Mouse (Mus musculus): ENCODE measurements around the gene Gm21985. TPM values are rescaled to one million over a fixed set of nuclear protein-coding genes. Genes with fewer than 3 reads are reported as not detected.

Gene Gm21985
- polyA plus RNA-seq (2017; shearing (Covaris generic)): not detected

DNA sequence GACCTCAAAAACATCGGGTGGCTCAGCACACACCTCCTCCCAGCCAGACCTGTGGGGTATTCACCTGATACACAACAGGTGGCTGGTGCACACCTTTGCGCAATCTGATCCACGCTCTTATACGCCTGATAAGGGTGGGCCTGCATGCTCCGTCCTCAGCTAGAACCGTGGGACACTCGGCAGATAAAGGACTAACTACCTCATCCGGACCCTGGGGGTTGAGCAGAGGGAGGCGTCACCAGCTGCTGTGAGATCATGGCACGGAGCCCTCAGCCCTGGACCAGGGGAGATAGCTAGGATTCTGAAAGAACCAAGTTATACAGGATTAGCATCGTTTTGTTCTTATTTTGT is at the start of gene Gm21985:
Gm21985 (plus strand) TSS at position 73 of the 351 bp plus-strand sequence.

DNA sequence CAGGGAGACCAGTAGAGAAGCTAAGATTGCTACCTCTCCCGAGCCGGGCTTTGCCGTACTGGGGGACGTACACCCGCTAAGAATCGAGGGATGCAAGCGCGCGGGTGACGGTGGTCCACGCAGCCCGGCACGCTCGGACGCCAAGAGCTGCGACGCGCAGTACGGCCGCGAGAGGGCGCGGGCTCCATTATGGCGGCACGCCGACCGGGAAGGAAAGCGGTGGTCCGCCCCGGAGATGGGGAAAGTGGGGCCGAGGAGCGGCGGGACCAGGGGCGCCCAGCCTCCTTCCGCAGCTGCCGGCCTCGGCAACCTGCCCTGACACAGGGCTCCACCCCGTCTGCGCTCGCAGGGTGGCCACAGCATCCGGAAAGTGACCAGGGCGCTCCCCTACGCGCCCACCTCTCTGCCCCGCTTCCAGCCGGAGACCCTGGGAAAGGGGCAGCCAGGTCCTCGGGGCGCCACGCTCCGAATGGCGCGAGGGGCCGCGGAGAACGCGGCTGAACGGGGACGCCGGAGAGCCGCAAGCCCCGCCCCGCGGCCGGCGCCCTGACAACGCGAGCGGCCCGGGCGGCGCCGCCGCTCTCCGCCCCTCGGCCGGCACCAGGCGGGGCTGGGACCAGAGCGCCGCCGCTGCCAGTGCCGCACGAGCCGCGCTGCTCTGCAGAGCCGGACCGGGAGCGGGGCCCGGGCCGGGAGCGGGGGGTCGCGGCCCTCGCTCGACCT is 26.7 kb upstream of the Gm21985 start, which contains the start of gene Lpcat4:
Lpcat4 (plus strand) TSS at position 257 of the 723 bp plus-strand sequence.

DNA sequence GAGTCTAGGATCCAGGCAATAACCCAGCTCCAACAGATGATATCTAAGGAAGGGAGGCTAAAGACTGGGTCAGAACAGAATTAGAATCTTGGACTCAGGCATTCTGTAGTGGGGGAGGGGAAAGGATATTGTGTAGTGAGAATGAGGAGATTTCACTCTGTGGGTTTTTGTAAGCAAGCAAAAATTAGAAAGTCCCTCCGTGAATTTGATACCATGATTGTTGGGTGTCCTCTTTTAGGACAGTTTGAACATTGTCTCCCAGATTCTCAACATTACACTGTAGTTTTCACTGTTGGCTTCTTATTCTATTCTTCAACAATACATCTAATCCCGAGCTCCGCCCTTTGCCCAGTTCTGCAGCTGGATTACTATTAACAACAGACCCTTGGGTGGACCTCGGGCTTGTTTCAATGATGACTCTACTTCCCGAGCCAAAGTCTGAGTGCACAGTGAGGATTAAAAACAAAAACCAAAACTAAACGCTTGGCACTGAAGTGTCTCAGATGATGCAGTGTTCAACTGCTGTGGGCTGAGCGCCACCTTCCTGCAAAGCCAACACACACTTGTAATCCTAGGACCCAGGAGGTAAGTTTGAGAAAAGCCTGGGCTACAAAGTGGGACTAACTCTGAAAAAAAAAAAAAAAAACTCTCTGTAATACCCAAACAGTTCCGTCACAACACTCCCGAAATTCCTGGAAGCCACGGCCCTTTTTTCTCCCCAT is 6.7 kb upstream of the Gm21985 start, which contains the start of gene Nutm1:
Nutm1 (minus strand) TSS at position 51 of the 722 bp plus-strand sequence.

DNA sequence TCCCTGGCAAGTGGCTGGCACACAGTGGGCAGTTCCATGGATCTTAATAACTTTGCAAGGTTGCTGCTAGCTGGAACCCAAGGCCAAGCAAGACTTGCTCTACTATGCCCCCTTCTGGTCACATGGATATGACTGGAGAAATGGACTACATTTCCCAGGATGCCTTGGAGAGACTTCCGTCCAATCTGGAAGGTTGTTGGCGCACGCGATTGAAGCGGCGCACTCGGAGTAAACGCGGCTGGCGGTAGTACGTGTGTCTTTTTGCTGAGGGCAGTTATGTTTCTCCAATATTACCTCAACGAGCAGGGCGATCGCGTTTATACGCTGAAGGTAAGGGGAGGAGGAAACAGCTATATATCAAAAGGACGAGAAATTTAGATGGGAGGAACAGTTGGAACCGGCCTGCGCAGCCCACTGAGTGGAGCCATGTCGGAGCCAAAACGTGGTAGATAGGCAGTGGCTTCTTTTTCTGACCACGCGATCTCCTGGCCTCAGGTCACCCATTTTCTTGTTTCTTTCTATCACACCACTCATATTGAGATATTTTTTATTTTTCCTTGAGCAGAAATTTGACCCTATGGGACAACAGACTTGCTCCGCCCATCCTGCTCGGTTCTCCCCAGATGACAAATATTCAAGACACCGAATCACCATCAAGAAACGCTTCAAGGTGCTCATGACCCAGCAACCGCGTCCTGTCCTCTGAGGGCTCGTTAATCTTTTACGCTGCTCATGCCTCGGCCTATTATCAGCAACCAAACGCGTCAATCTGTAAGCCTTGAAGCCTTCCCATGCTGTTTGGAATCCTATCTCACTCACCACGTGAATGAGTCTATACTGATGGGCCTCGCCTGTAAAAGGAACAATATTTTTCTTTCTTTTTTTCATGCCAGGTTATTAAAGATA is 4.1 kb upstream of the Gm21985 start, which contains the start of gene Nop10:
Nop10 (plus strand) TSS at position 179 of the 906 bp plus-strand sequence.

DNA sequence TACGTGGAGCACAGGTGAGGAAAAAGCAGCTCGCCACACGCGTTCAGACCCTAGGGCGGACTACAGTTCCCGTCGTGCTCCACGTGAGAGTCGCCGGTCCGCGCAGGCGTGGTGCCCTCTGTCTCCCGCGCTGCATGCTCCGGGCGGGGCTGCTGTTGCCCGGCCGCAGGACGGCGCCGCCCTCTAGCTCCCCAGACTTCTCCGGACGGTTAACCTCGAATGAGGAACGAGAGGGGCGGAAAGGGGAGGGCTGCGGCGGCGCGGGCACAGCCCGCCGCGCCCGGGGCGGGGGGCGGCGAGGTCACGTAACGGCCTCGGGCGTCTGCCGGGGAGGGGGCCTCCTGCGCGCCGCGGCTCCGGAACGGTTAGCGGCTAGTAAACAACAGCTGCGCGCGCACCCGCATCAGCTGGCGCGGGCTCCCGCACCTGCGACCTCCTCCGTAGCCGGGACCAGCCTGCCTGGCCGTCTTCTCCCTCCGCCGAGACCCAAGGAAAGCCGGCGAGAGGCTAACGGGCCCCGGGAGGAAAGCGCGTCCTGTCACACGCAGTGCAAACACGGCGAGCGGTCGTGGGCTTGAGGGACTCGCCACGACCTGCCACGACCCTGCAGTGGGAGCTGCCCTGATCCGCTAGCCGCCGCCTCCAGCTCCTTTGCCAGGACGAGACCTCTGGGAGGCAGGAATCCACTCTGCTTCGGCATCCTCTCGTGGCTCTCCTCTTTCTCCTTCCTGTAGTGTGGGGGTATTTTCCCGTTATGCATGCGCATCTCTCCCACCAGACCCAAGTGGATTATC is 469 bp upstream of the Gm21985 start, which contains the start of gene Slc12a6:
Slc12a6 (plus strand) TSS at position 378 of the 794 bp plus-strand sequence.

DNA sequence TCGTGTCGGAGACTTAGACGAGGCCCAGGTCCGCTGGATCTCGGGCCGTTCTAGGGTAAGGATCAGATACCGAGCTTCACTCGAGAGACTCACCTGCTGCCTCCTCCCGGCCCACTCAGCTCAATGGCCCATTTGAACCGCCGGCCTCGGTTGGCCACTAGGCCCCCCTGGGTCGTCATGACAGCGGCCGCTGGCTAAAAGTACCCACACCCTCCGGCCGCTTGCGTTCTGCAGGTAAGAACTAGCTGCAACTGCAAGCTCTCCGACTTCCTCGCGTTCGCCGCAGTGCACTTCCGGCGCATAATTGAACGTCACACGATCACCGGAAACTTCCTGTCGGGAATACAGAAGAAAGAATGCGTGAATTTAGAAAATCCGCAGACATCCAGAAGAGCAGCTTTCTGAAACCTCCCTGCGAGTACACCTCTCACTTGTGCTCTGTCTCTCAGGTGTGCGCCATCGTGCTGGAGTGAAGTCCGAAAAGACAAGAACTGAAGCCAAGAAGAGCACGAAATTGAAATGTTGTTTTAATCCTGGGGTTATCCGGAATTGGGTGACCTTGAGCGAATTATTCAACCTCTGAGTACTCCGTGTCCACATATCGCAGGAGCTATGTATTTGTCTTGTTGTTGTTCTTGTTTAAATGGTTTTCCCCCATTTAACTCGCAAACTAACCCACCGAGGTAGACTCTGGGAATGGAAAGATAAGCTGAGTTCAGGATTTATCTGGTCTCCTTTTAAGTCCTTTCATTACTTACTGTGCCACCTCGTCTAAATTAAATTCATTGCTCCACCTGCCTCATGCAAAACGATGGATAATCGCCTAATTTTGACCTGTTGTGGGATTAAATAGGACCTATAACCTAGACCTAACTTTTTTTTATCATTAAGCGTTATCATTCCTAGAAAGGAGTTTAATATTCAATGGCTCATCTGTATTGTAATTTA is 101.9 kb downstream of the Gm21985 start, which contains the start of gene Emc4:
Emc4 (minus strand) TSS at position 302 of the 948 bp plus-strand sequence.

DNA sequence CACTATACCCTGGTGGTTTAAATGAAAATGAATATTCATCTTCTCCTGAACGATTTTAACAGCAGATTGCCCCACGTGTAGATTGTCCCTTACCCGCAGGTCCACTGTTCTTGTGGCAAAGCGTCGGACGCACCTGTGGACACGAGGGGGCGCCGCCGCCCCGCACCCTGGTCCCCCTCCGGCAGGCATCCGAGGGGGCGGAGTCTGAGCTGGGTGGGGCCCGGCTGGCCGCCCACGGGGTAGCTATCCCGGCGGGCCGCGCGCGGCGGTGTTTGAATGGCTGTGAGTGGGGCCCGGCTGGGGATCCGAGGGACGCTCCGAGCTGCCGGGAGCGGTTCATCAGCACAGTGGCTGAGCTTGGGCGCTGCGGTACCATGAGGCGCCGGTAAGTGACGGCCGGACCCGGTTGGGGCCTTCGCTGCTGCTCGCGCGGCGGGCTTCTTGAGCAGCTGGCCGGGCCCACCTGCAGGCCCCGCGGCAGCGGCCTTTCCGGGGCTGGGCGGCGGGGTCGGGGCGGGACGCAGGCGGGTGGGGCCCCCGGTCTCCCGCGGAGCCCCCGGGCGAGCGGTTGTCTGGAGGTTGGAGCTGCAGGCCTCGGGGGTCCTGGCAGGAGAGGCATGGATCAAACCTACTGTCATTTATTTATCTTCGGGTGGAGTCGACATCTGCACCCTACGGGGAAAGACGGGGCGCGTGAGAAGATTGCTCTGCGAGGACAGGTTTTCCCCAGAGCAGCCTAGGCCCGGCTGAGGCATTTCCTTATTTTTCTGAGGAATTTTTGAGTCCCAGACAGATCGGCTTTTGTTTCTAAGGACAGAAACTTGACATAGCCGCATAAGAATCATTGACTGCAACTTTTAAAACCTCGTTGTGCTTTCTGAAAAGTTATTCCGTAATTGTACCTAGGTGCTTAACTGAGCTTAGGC is 113.1 kb downstream of the Gm21985 start, which contains the start of gene Katnbl1:
Katnbl1 (plus strand) TSS at position 239 of the 926 bp plus-strand sequence.

DNA sequence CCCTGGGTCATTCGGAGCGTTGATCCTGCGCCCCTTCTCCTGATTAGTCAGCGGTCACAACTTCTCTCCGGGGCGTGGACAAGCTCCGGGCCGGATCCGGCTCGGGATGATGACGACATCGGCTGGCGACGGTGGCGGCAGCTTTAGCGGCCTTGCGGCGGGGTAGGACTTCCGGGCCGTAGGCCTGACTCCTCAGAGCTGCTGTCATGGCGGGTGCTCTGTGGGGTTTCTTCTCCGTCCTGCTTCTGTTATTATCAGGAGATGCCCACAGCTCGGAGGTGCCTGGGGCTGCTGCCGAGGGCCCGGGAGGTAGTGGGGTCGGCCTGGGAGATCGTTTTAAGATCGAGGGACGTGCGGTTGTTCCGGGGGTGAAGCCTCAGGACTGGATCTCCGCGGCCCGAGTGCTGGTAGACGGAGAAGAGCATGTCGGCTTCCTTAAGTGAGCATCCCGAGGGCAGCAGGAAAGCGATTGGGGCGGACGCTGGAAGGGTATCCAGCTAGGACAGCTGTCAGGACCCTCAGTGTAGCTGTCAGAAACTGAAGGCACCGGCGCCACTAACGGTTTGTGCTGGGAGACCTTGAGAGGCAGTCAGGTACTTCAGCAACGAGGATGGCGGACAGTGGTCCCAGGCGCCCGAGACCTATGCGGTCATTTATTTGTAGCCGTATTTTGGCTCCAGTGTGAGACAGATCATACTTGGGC is 188.9 kb downstream of the Gm21985 start, which contains the start of gene Emc7:
Emc7 (plus strand) TSS at position 136 of the 703 bp plus-strand sequence.

Other genes with a start within 250 kb of the Gm21985 start
- not detected for gene Olfr1311, start 241.9 kb upstream of the Gm21985 start, polyA plus RNA-seq (2017; shearing (Covaris generic))
- 0.11 TPM for gene Olfr1312, start 216.1 kb upstream of the Gm21985 start, polyA plus RNA-seq (2017; shearing (Covaris generic))
- gene Olfr1313, start 188.5 kb upstream of the Gm21985 start, polyA plus RNA-seq (2017; shearing (Covaris generic)): not detected
- gene Olfr1314, start 169.5 kb upstream of the Gm21985 start, polyA plus RNA-seq (2017; shearing (Covaris generic)): not detected
- gene Olfr1315-ps1, start 150.9 kb upstream of the Gm21985 start, polyA plus RNA-seq (2017; shearing (Covaris generic)): not detected
- not detected for gene Olfr1316, start 131.3 kb upstream of the Gm21985 start, polyA plus RNA-seq (2017; shearing (Covaris generic))
- not detected for gene Olfr1317, start 126.0 kb upstream of the Gm21985 start, polyA plus RNA-seq (2017; shearing (Covaris generic))
- not detected for gene Olfr1318, start 112.1 kb upstream of the Gm21985 start, polyA plus RNA-seq (2017; shearing (Covaris generic))
- gene Lpcat4, start 26.8 kb upstream of the Gm21985 start, polyA plus RNA-seq (2017; shearing (Covaris generic)): 86.2 TPM
- not detected for gene Nutm1, start 7.0 kb upstream of the Gm21985 start, polyA plus RNA-seq (2017; shearing (Covaris generic))
- 155 TPM for gene Nop10, start 4.4 kb upstream of the Gm21985 start, polyA plus RNA-seq (2017; shearing (Covaris generic))
- 51.9 TPM for gene Slc12a6, start 489 bp upstream of the Gm21985 start, polyA plus RNA-seq (2017; shearing (Covaris generic))
- gene Emc4, start 101.7 kb downstream of the Gm21985 start, polyA plus RNA-seq (2017; shearing (Covaris generic)): 62.4 TPM
- gene Katnbl1, start 112.9 kb downstream of the Gm21985 start, polyA plus RNA-seq (2017; shearing (Covaris generic)): 25.4 TPM
- gene Emc7, start 188.7 kb downstream of the Gm21985 start, polyA plus RNA-seq (2017; shearing (Covaris generic)): 17.2 TPM
- gene Chrm5, start 214.5 kb downstream of the Gm21985 start, polyA plus RNA-seq (2017; shearing (Covaris generic)): not detected
- gene Aven, start 226.7 kb downstream of the Gm21985 start, polyA plus RNA-seq (2017; shearing (Covaris generic)): 80.7 TPM